Mouse (Mus musculus) lung, embryonic 16.5 days (tissue): Measurements from ENCODE around the gene Ulk1. TPM values are rescaled to one million over a fixed set of nuclear protein-coding genes. Genes with fewer than 3 reads are reported as not detected.

Experiments used
- ATAC-seq: fragments of 200-750 bp; cut with Nextera tagmentation; 2 replicates; pipeline ENCODE4 v1.8.0; 2017; ENCODE audit warnings: low read depth, mild to moderate bottlenecking, moderate library complexity
- H3K27ac ChIP-seq: fragments of 300-500 bp; sonication (generic); 2 replicates; pipeline ENCODE4 v1.5.1; 2014; ENCODE audit warnings: mild to moderate bottlenecking, control low read depth, low read length
- H3K27me3 ChIP-seq: fragments of 300-500 bp; sonication (generic); 2 replicates; pipeline ENCODE4 v1.6.1; 2014; ENCODE audit warnings: low read depth, low read length, mixed read lengths; ENCODE audit not compliant: control insufficient read depth, insufficient read depth
- H3K36me3 ChIP-seq: fragments of 300-500 bp; sonication (generic); 2 replicates; pipeline ENCODE4 v1.6.1; 2014; ENCODE audit warnings: low read length; ENCODE audit not compliant: control insufficient read depth, insufficient read depth
- H3K4me1 ChIP-seq: fragments of 300-500 bp; sonication (generic); replicated peaks from 2 replicates; pipeline ENCODE4 v1.6.1; 2014; ENCODE audit warnings: low read length, mixed read lengths; ENCODE audit not compliant: control insufficient read depth, insufficient read depth
- H3K4me2 ChIP-seq: fragments of 300-500 bp; sonication (generic); 2 replicates; pipeline ENCODE4 v1.6.1; 2014; ENCODE audit warnings: low read depth, low read length, control low read depth
- H3K4me3 ChIP-seq: fragments of 300-500 bp; sonication (generic); 2 replicates; pipeline ENCODE4 v1.5.1; 2014; ENCODE audit warnings: mild to moderate bottlenecking, low read length, control low read depth
- H3K9ac ChIP-seq: fragments of 300-500 bp; sonication (generic); 2 replicates; pipeline ENCODE4 v1.6.1; 2014; ENCODE audit warnings: low read length, control low read depth
- H3K9me3 ChIP-seq: fragments of 300-500 bp; sonication (generic); 2 replicates; pipeline ENCODE4 v1.6.1; 2016; ENCODE audit warnings: low read length; ENCODE audit not compliant: control insufficient read depth
- WGBS: fragments of 180-500 bp; shearing (Covaris S2); extraction: QIAGEN DNeasy Blood & Tissue Kit; methylation state at CpG from one replicate; pipeline ENCODE4 v1.1.7; 2014; 5-methylcytosine and 5-hydroxymethylcytosine counted together
- polyA plus RNA-seq: library from polyadenylated mRNA; unstranded; fragments of >200 nt; fragmentation: Nextera tagmentation; extraction: Ambion mirVana; gene quantifications from 2 replicates; pipeline ENCODE4 v1.2.1, GENCODE M21; 2015

Gene Ulk1
- polyA plus RNA-seq, 1 experiment from 2014 or later: 13.1 TPM

DNA sequence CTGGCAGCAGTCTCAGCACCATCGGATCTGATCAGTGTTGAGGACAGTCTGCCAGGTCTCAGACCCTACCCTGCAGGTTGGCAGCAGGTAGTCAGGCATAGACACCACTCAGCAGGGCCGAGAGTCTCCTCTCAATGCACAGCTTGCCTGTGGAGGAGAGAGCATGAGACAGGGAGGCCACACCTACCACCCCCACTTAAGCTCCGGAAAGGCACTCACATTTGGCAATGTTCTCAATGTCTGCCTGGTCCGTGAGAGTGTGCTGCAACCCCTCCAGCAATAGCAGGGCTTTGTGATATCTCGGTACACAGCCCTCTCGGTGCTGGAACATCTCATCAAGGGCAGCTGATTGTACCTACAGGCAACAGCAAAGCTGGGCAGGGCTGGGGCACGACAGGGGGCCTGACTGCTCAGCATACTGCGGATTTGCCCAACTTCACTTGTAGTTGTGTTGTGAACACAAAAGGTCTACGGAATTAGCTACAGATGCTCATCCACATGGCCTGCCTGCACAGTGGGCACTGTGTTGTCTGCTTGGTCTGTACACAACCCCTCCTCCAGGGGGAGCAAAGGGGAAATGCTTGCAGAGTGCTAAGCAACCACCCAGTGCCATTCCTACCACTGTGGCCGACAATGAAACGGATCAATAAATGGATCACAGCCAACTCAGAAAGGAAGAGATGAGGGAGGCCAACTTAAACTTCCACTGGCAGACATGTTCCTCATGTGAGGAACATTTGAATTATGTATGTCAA is 23.6 kb downstream of the Ulk1 start:
- WGBS: 81% methylated on average over 11 of the region's 11 CpGs
- H3K27ac ChIP-seq: no peak overlapping the region

DNA sequence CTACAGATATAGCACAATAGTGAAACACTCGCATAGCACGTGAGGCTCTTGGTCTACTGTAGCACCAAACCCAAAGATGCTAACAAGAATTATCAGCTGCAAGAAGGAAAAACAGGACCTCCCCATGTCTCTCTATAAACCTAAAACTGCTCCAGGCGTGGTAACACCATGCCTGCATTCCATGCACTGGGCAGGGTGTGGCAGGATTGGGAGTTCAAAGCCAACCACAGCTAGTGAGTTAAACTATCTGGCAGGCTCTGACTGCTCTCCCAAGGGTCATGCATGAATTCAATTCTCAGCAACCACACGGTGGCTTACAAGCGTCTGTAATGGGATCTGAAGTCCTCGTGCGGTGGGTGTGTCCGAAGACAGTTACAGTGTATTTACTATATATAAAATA is 26.7 kb downstream of the Ulk1 start:
- Histone ChIP-seq H3K36me3 (peaks cover 17% of the 10 kb centered on the region), H3K27me3 (no peaks in the 10 kb centered on the region), H3K4me2 (no peak overlapping the region), H3K27ac (no peak overlapping the region), H3K9ac (no peak overlapping the region), H3K4me1 (peaks cover 15% of the 10 kb centered on the region), H3K9me3 (no peaks in the 10 kb centered on the region), H3K4me3 (no peak overlapping the region)
- ATAC-seq: no peak
- WGBS: 63% methylated on average over 8 of the region's 8 CpGs

More for the DNA sequence above, 23.6 kb downstream of the Ulk1 start:
- Histone ChIP-seq H3K4me2 (no peak overlapping the region), H3K9ac (no peak overlapping the region), H3K4me3 (no peak overlapping the region), H3K4me1 (no peaks in the 10 kb centered on the region), H3K36me3 (peaks cover 36% of the 10 kb centered on the region), H3K27me3 (no peaks in the 10 kb centered on the region), H3K9me3 (no peaks in the 10 kb centered on the region)
- no peak for ATAC-seq

DNA sequence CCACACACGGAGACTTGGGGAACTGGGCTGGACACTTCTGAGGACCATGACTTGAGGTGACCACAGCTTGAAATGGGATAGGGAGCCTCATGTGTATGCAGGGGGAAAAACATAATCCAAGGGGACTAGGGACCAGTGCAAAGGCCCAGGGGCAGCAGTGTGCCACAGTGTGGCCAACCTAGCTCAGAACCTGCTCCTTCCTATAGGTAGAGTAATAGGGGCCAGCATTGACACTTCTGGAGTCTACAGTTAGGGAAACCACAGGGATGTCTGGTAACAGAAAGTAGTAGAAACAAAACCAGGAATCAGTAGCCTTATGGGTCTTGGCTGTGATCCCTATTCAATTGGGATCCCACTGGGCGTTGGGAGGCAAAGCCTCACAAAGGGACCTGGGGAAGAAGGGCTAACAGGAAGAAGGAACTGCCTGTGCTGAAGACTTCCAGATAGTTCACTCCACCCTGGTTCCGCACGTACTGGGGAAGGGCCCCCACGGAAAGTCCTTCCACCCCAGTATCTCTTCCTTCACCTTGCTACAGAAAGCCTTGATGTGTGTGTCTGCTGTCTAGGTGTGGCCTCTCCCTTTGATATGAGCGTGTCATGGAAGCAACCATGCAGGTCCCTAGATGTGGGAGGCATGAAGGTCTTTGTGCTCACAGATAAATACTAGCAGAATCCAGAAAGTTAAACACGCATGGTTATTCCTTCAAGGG is 28.2 kb downstream of the Ulk1 start:
- 79% methylated on average over 7 of the region's 7 CpGs for WGBS
- no peak overlapping the region for H3K4me2 ChIP-seq
- H3K36me3 ChIP-seq: peaks cover 13% of the 10 kb centered on the region
- no peak overlapping the region for H3K27ac ChIP-seq
- no peaks in the 10 kb centered on the region for H3K27me3 ChIP-seq
- H3K9ac ChIP-seq: no peak overlapping the region
- no peak for ATAC-seq
- no peaks in the 10 kb centered on the region for H3K9me3 ChIP-seq
- peaks cover 15% of the 10 kb centered on the region for H3K4me1 ChIP-seq
- no peak overlapping the region for H3K4me3 ChIP-seq

DNA sequence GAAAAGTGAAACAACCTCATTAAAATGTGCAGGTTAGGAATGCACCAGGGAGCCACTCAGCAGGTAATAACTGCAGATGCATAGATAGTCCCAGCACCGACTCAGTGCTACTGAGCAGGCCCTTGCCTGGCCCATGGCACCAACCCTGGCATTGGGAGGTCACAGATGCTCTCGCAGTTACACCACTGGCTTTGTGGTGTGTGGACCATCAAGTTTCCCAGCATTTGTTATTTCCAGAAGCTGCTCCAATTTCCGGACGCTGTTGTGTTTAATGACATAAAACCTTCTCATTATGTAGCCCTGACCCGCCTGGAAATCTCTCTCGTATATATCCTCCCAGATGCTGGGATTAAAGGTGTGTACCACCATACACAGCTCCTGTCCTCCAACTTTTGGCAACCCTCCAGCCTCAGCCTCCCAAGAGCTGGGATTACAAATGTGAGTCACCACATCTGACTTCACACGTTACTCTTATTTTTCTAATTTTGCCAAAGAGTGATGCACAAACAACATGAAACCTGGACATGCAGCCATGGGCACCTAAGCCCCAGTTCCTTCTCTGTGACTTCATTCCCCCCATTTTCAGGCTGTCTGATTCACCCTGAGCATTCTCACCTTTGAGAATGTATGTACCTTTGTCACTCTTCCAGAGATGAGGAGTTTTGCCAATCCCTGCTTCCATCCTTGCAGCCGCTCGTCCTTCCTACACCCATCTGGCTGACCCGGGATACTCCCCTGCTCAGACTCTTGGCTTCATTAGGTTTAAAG is 29.0 kb downstream of the Ulk1 start:
- H3K4me3 ChIP-seq: peak overlapping the region; percentile 83
- peaks cover 15% of the 10 kb centered on the region for H3K4me1 ChIP-seq
- H3K4me2 ChIP-seq: peak overlapping the region; percentile 92
- no peaks in the 10 kb centered on the region for H3K9me3 ChIP-seq
- ATAC-seq: peak; percentile 23
- peaks cover 9% of the 10 kb centered on the region; the same call in 1 of the 2 replicates for H3K36me3 ChIP-seq
- H3K9ac ChIP-seq: peak overlapping the region; percentile 84
- 49% methylated on average over 10 of the region's 10 CpGs for WGBS
- H3K27ac ChIP-seq: peak overlapping the region; percentile 55; the same call in 1 of the 2 replicates
- H3K27me3 ChIP-seq: no peaks in the 10 kb centered on the region

DNA sequence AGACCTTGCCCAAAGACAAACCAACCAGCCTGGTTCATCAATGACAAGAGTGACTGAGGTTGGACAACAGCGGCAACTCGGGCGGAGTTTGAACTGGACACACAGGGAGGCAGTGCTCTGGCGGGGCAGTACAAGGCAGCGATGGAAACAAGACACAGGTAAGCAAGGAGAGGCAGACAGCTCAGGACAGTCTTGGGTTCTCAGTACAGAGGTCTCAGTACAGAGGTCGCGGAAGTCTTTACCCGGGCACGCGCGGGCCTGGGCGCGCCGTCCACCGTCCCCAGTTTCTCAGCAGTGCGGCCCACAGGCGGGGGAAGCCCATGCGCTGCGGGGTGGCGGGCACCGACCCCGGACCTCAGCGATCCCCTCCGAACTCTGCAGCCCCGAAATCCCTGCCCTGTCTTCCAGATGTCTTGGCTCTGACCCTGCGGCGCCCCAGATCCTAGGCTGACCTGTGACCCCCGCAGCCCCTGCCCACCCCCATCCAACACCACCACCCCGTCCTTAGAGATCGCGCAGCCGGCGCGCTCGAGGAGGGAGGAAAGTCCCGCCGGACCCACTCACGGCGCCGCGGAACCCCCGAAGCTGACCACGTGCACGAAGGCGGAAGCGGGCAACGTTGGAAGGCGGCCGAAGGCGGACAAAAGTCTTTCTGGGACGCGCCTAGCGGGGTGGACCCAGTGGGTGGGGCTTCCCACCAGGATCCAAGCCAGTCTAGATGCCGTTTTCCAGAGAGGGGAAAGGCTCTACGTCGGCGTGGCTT is 29.7 kb downstream of the Ulk1 start, which contains the start of gene Pus1:
TSS of gene Pus1 (minus strand) at position 662 of the 763 bp plus-strand sequence.
- peak within 1 kb of the TSS; percentile 55; the same call in 1 of the 2 replicates for H3K27ac ChIP-seq
- H3K9ac ChIP-seq: peak within 1 kb of the TSS; percentile 84
- peak; percentile 93 for ATAC-seq
- peak within 1 kb of the TSS; percentile 83 for H3K4me3 ChIP-seq
- peaks cover 10% of the 10 kb centered on the region for H3K36me3 ChIP-seq
- H3K9me3 ChIP-seq: no peaks in the 10 kb centered on the region
- H3K4me1 ChIP-seq: peaks cover 15% of the 10 kb centered on the region
- WGBS: under 1% methylated on average over 57 of the region's 57 CpGs
- H3K4me2 ChIP-seq: peak within 1 kb of the TSS; percentile 92
- H3K27me3 ChIP-seq: no peaks in the 10 kb centered on the region

DNA sequence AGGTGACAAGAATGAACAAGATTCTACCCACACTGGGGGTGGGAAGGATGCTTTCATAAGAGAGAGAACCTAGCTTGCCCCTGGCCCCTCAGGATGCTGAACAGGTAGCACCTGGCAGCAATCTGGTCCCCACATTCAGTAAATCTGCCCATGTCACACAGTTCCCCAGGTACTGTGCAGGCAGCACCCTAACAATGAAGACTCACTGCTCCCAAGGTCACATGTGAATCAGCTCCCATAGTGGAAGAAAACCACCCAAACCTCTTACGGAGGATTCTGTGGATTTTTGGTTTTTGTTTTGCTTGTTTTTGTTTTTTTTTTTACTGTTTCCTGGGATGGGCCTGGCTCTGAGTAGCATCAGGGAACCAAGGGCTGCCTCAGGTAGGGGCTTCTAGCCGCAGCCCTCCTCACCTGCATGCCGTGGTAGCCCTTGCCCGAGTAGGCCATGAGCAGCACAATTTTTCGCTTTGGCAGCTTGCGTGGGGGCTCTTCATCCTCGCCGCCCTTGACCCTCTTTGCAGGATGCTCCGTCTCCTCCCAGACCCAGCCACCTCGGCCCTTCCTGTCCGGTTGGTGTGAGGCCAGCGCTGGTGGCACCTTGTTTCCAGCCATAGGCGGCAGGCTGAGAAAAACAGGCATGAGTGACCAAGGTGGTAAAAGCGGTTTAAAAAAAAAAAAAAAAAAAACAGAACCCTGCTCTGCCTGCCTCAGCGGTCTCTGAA is 30.5 kb downstream of the Ulk1 start:
- Histone ChIP-seq H3K9me3 (no peaks in the 10 kb centered on the region), H3K4me3 (peak overlapping the region; percentile 83), H3K36me3 (peaks cover 17% of the 10 kb centered on the region), H3K9ac (peak overlapping the region; percentile 84), H3K4me1 (peaks cover 15% of the 10 kb centered on the region), H3K27me3 (no peaks in the 10 kb centered on the region), H3K27ac (no peak overlapping the region), H3K4me2 (peak overlapping the region; percentile 92)
- ATAC-seq: no peak
- 10% methylated on average over 15 of the region's 15 CpGs for WGBS

DNA sequence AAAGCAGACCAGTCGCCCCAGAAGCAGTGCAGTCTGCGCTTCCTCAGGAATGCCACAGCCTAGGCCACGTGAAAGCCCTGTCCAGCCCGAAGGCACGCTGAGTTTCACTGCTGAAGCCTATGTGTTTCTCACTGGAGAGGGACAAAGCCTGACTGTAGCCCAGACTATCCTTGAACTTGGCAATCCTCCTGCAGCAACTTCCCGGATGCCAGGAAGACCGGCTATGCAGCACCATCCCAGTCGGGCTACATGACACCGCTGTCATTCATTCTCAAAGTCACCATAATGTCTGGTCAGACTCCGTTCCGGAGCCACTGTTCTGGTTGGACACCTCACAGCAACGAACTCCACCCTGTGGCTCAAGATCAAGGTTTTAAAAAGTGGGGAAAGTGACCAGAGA is 31.6 kb downstream of the Ulk1 start:
- Histone ChIP-seq H3K9ac (no peak overlapping the region), H3K4me1 (peaks cover 15% of the 10 kb centered on the region), H3K4me3 (no peak overlapping the region), H3K27me3 (no peaks in the 10 kb centered on the region), H3K27ac (no peak overlapping the region), H3K4me2 (no peak overlapping the region), H3K36me3 (peaks cover 25% of the 10 kb centered on the region), H3K9me3 (no peaks in the 10 kb centered on the region)
- ATAC-seq: no peak
- 88% methylated on average over 12 of the region's 12 CpGs for WGBS

DNA sequence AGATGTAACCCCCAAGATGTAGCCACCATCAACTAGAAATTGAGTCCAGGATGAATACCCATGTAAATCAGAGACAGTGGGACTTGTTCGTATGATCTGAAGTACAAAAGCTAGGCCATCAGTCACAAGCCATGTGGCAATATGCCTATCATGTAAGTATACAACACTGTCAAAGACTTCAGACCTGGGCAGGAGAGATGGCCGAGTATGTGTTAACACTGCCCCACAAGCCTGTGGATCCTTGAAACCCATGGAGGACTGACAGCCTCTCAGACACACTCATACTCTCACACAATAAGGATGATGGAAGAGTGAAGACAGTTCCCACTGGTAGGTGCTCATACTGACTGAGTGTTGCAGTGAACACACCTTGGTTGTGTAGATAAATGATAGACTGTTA is 33.8 kb downstream of the Ulk1 start:
- no peak for ATAC-seq
- WGBS: 84% methylated on average over 2 of the region's 2 CpGs

More for the DNA sequence above, 33.8 kb downstream of the Ulk1 start:
- H3K4me2 ChIP-seq: no peak overlapping the region
- H3K4me3 ChIP-seq: no peak overlapping the region
- H3K9me3 ChIP-seq: no peaks in the 10 kb centered on the region
- no peak overlapping the region for H3K27ac ChIP-seq
- H3K36me3 ChIP-seq: peaks cover 25% of the 10 kb centered on the region
- H3K4me1 ChIP-seq: peaks cover 15% of the 10 kb centered on the region
- no peaks in the 10 kb centered on the region for H3K27me3 ChIP-seq
- H3K9ac ChIP-seq: no peak overlapping the region
